Mouse (Mus musculus): ENCODE results near the gene Irak2. TPM values are rescaled to one million over a fixed set of nuclear protein-coding genes. Genes with fewer than 3 reads are reported as not detected.

Gene Irak2
- total and polyA plus RNA-seq, 2 experiments from 2014 or later: 3.5 to 5.9 TPM

GRCm38 (mm10) chr6:113639201-113639600, 934 bp downstream of the Irak2 start:
- Histone ChIP-seq H3K9ac (no peak overlapping the region), H3K27ac (ENCODE audit: low read depth, low read length) (no peak overlapping the region), H3K4me2 (ENCODE audit: low read depth) (no peak overlapping the region), H3K4me1 (ENCODE audit: insufficient read depth) (no peaks in the 10 kb centered on the region), H3K36me3 (ENCODE audit: insufficient read depth) (no peaks in the 10 kb centered on the region), H3K4me3 (ENCODE audit: low read depth, low read length) (no peak overlapping the region), H3K9me3 (ENCODE audit: low read length) (no peaks in the 10 kb centered on the region), H3K27me3 (ENCODE audit: insufficient read depth, low read length) (no peaks in the 10 kb centered on the region)
- WGBS: 86% methylated on average over 4 of the region's 4 CpGs
- DNase-seq: no peak
- no peak for TF ChIP-seq CTCF (IDR thresholded peaks at IDR 0.05; ENCODE audit: low read depth)
- ATAC-seq: no peak

- WGBS: 80% methylated on average over 8 of the region's 8 CpGs
- H3K27me3 ChIP-seq (ENCODE audit: insufficient read depth, low read length): no peaks in the 10 kb centered on the region
- ATAC-seq (no peak), DNase-seq (no peak)
- H3K9me3 ChIP-seq (ENCODE audit: low read length): no peaks in the 10 kb centered on the region
- no peak overlapping the region for H3K9ac ChIP-seq
- no peak for TF ChIP-seq CTCF (IDR thresholded peaks at IDR 0.05; ENCODE audit: low read depth)
- H3K36me3 ChIP-seq (ENCODE audit: insufficient read depth): no peaks in the 10 kb centered on the region
- no peak overlapping the region for H3K27ac ChIP-seq (ENCODE audit: low read depth, low read length)
- H3K4me1 ChIP-seq (ENCODE audit: insufficient read depth): no peaks in the 10 kb centered on the region
- H3K4me2 ChIP-seq (ENCODE audit: low read depth): no peak overlapping the region
- no peak overlapping the region for H3K4me3 ChIP-seq (ENCODE audit: low read depth, low read length)
Measured at GRCm38 (mm10) chr6:113642605-113643004, 4.3 kb downstream of the Irak2 start.

- no peaks in the 10 kb centered on the region for H3K9me3 ChIP-seq (ENCODE audit: low read length)
- H3K4me1 ChIP-seq (ENCODE audit: insufficient read depth): no peaks in the 10 kb centered on the region
- 85% methylated on average over 4 of the region's 4 CpGs for WGBS
- ATAC-seq: no peak
- no peaks in the 10 kb centered on the region for H3K36me3 ChIP-seq (ENCODE audit: insufficient read depth)
- DNase-seq: no peak
- H3K4me3 ChIP-seq (ENCODE audit: low read depth, low read length): no peak overlapping the region
- no peaks in the 10 kb centered on the region for H3K27me3 ChIP-seq (ENCODE audit: insufficient read depth, low read length)
- no peak overlapping the region for H3K27ac ChIP-seq (ENCODE audit: low read depth, low read length)
- TF ChIP-seq CTCF (IDR thresholded peaks at IDR 0.05; ENCODE audit: low read depth): no peak
- no peak overlapping the region for H3K9ac ChIP-seq
- H3K4me2 ChIP-seq (ENCODE audit: low read depth): no peak overlapping the region
Measured at GRCm38 (mm10) chr6:113643021-113643420, 4.8 kb downstream of the Irak2 start.

DNA sequence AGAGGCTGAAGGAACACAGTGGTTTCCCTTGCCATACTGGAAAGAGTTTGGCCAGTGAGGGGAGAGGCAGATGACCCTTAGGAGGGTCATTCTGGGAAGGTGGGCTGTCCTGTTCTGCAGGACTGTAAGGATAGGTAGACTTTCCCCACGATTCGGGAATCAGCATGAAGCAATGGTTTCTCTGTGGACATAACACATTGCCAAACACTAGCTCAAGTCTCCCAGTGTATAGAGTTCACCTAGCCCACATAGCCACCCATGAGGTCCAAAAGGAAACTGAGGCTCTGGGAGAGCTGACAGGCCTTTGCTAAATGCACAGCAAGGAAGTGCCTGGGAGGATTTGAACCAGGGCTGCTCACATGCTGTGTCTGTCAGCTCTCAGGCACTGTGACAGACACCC, 5.7 kb downstream of the Irak2 start:
- Histone ChIP-seq H3K4me1 (ENCODE audit: insufficient read depth) (no peaks in the 10 kb centered on the region), H3K9me3 (ENCODE audit: low read length) (no peaks in the 10 kb centered on the region), H3K36me3 (ENCODE audit: insufficient read depth) (no peaks in the 10 kb centered on the region), H3K27me3 (ENCODE audit: insufficient read depth, low read length) (no peaks in the 10 kb centered on the region), H3K27ac (ENCODE audit: low read depth, low read length) (no peak overlapping the region), H3K4me2 (ENCODE audit: low read depth) (no peak overlapping the region), H3K9ac (no peak overlapping the region), H3K4me3 (ENCODE audit: low read depth, low read length) (no peak overlapping the region)
- no peak for ATAC-seq
- no peak for TF ChIP-seq CTCF (IDR thresholded peaks at IDR 0.05; ENCODE audit: low read depth)
- WGBS: 89% methylated on average over 2 of the region's 2 CpGs
- no peak for DNase-seq

- WGBS: 85% methylated on average over 8 of the region's 8 CpGs
- TF ChIP-seq CTCF (IDR thresholded peaks at IDR 0.05; ENCODE audit: low read depth): no peak
- Histone ChIP-seq H3K4me1 (ENCODE audit: insufficient read depth) (no peaks in the 10 kb centered on the region), H3K27ac (ENCODE audit: low read depth, low read length) (no peak overlapping the region), H3K36me3 (ENCODE audit: insufficient read depth) (no peaks in the 10 kb centered on the region), H3K9ac (no peak overlapping the region), H3K4me2 (ENCODE audit: low read depth) (no peak overlapping the region), H3K9me3 (ENCODE audit: low read length) (no peaks in the 10 kb centered on the region), H3K27me3 (ENCODE audit: insufficient read depth, low read length) (no peaks in the 10 kb centered on the region), H3K4me3 (ENCODE audit: low read depth, low read length) (no peak overlapping the region)
- DNase-seq: no peak
- ATAC-seq: no peak
Measured at GRCm38 (mm10) chr6:113644808-113645207, 6.5 kb downstream of the Irak2 start.

- DNase-seq: no peak
- 78% methylated on average over 7 of the region's 7 CpGs for WGBS
Measured at GRCm38 (mm10) chr6:113649346-113650196, 11.3 kb downstream of the Irak2 start.

GRCm38 (mm10) chr6:113650197-113650640, 12.0 kb downstream of the Irak2 start:
- H3K4me1 ChIP-seq (ENCODE audit: insufficient read depth): no peaks in the 10 kb centered on the region
- no peak overlapping the region for H3K4me2 ChIP-seq (ENCODE audit: low read depth)
- ATAC-seq: no peak
- no peaks in the 10 kb centered on the region for H3K9me3 ChIP-seq (ENCODE audit: low read length)
- H3K4me3 ChIP-seq (ENCODE audit: low read depth, low read length): no peak overlapping the region
- no peak for TF ChIP-seq CTCF (IDR thresholded peaks at IDR 0.05; ENCODE audit: low read depth)
- no peaks in the 10 kb centered on the region for H3K27me3 ChIP-seq (ENCODE audit: insufficient read depth, low read length)
- H3K9ac ChIP-seq: no peak overlapping the region
- H3K36me3 ChIP-seq (ENCODE audit: insufficient read depth): no peaks in the 10 kb centered on the region
- no peak for DNase-seq
- WGBS: 61% methylated on average over 4 of the region's 4 CpGs
- H3K27ac ChIP-seq (ENCODE audit: low read depth, low read length): no peak overlapping the region

More at GRCm38 (mm10) chr6:113649346-113650196, 11.3 kb downstream of the Irak2 start:
- Histone ChIP-seq H3K27me3 (ENCODE audit: insufficient read depth, low read length) (no peaks in the 10 kb centered on the region), H3K4me1 (ENCODE audit: insufficient read depth) (no peaks in the 10 kb centered on the region), H3K27ac (ENCODE audit: low read depth, low read length) (no peak overlapping the region), H3K4me3 (ENCODE audit: low read depth, low read length) (no peak overlapping the region), H3K4me2 (ENCODE audit: low read depth) (no peak overlapping the region), H3K9ac (no peak overlapping the region), H3K9me3 (ENCODE audit: low read length) (no peaks in the 10 kb centered on the region), H3K36me3 (ENCODE audit: insufficient read depth) (no peaks in the 10 kb centered on the region)
- no peak for TF ChIP-seq CTCF (IDR thresholded peaks at IDR 0.05; ENCODE audit: low read depth)
- ATAC-seq: no peak

All from forebrain, postnatal 0 days (tissue).